Mouse (Mus musculus): Measurements from ENCODE around the gene Pigl. TPM values are rescaled to one million over a fixed set of nuclear protein-coding genes. Genes with fewer than 3 reads are reported as not detected.

The Pigl gene
- polyA plus RNA-seq (2012; rRNA removed; ENCODE audit: low replicate concordance), result 11.1 and 11.2 TPM in 2 replicates

DNA sequence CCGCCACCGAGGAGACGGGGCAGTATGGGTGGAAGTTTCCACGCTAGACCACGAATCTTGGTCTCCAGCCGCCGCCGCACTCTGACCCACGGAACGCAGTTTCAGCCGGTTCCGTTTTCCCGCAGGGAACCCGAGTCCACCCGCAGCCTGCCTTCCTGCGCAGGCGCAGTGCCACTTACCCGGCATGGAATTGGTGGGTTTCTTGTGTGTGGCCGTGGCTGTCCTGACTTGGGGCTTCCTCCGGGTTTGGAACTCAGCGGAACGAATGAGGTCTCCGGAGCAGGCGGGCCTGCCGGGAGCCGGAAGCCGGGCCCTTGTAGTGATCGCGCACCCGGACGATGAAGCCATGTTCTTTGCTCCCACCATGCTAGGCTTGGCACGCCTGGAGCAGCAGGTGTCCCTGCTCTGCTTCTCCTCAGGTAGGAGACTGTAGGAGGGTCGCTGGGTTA is at the start of gene Pigl, which contains the start of gene Ncor1:
Gene Pigl (plus strand): TSS at position 185 of the 449 bp plus-strand sequence.
Gene Ncor1 (minus strand): TSS at position 266 of the 449 bp plus-strand sequence.

DNA sequence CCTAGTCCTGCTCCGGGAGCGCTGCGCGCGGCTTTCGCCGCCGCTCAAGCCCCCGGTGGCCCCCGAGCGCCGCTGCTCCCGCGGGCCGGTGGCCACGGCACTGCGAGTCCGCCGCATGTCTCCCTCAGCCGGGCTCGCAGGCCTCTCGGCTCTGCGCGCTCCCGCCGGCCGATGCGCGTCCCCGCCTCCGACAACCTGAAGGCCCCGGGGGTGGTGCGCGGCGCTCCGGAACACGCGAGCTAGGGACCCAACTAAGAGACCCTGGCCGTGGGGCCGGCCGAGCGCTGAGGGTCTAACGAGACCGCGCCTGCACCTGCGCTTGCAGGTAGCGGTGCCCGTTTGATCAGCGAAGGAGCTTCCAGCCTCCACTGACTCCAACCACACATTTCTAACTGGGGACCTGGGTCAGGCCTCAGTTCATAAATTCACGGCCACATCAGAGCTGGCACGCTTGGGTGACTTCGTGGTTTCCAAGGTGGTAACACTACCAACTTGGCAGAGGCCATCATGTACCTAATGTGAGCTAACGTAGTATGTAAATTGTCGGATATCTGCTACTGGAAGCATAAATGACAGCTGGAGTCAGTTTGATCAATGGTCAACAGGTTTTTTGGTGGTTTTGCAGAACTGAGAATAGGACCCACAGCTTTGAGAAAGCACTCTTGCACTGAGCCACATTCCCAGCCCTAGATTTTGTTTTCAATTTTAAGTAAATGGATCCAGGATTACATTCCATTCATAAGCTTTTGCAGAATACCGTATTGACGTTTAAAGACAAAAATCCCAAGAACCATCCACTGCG is 81.0 kb downstream of the Pigl start, which contains the start of gene Cenpv:
Gene Cenpv (minus strand): TSS at position 173 of the 802 bp plus-strand sequence.

DNA sequence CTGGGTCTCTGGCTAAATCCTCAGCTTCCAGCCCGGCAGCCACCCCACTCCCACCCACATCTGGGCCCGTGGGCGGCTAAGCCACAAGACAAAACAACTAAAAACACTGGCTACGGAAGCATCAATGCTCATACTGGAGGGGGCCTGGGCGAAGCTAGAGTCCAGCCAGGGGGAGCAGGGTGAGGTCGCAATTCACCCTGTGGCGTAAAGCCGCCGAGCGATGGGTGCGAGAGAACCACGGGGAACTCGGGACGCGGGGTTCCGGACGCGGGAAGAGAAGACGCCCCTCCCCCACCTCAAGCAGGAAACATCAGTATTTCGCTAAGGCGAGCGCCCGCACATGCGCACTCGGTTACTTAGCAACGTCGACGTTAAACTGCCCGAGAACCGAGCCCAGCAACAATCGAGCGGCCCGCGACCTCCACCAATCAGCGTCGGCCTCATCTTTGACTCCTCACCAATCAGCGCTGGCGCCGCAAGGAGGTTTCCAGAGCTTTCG is 92.5 kb downstream of the Pigl start, which contains the start of gene Ubb:
Gene Ubb (plus strand): TSS at position 445 of the 499 bp plus-strand sequence.

Other genes with a start within 250 kb of the Pigl start
- gene Adora2b, start 209.5 kb upstream of the Pigl start, polyA plus RNA-seq (2012; rRNA removed; ENCODE audit: low replicate concordance), result 4.8 and 5.2 TPM in 2 replicates
- gene Zswim7, start 177.1 kb upstream of the Pigl start, polyA plus RNA-seq (2012; rRNA removed; ENCODE audit: low replicate concordance), result 17.7 and 19.2 TPM in 2 replicates
- gene Ttc19, start 177.0 kb upstream of the Pigl start, polyA plus RNA-seq (2012; rRNA removed; ENCODE audit: low replicate concordance), result 7.8 and 13.2 TPM in 2 replicates
- 125 and 143 TPM in 2 replicates for gene Ncor1, start 81 bp downstream of the Pigl start, polyA plus RNA-seq (2012; rRNA removed; ENCODE audit: low replicate concordance)
- gene Cenpv, start 80.8 kb downstream of the Pigl start, polyA plus RNA-seq (2012; rRNA removed; ENCODE audit: low replicate concordance), result 39.3 and 53.6 TPM in 2 replicates
- 1,963 and 2,031 TPM in 2 replicates for gene Ubb, start 92.7 kb downstream of the Pigl start, polyA plus RNA-seq (2012; rRNA removed; ENCODE audit: low replicate concordance)
- gene Trpv2, start 116.0 kb downstream of the Pigl start, polyA plus RNA-seq (2012; rRNA removed; ENCODE audit: low replicate concordance), result 14.3 and 27.2 TPM in 2 replicates
- 5.4 and 21.2 TPM in 2 replicates for gene Lrrc75a, start 190.1 kb downstream of the Pigl start, polyA plus RNA-seq (2012; rRNA removed; ENCODE audit: low replicate concordance)
- 8.0 and 53.5 TPM in 2 replicates for gene Mmgt2, start 190.2 kb downstream of the Pigl start, polyA plus RNA-seq (2012; rRNA removed; ENCODE audit: low replicate concordance)

All from subcutaneous adipose tissue, adult 2 months (tissue).